Mouse (Mus musculus): Measurements from ENCODE around the gene Olfr1243.
"Not testable (repeated sequence)": the region's sequence is repeated elsewhere in the genome, so short reads cannot be mapped to it uniquely, and the experiment has no call there.

Olfr1243 gene

DNA sequence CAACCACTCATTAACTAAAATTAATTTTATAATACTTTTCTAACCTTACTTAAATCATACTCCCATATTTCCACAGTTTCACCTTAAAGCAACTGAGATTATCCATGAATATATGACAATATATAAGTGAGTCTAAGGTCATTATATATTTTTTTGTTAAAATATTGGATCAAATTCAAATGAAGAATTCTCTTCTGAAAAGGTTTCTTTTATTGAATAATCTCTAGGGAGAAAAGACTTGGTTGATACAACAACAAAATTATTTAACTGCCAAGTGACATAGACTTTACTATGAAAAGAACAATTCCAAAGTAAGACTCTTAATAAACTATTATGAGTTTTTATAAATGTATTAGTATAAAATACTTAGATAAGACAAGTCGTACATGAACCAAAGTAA, at the start of gene Olfr1243:
Gene Olfr1243 (minus strand): TSS at position 101 of the 400 bp plus-strand sequence.
- no peak for DNase-seq (ENCODE audit: low spot score in 2 of 2)

DNA sequence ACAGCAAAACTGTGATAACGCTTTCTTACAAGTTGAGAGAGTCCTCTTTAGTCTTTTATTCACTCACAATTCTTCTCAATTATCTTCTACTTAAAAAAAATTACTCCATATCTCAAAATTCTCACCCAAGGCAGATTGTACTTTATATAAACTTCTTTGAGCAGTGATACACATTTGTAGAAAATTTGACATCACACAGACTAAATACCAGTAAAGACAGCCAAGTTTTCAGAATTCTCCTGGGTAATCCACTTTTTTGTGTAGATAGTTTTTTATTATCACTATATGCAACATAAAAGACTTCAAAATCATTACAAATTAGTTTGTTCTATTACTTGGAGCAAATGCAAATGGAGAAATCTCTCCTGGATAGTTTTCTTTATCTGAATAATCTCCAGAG, 47.1 kb upstream of the Olfr1243 start, which contains the start of gene Olfr1245:
Gene Olfr1245 (minus strand): TSS at position 101 of the 400 bp plus-strand sequence.
- DNase-seq (ENCODE audit: low spot score in 2 of 2), result no peak

GRCm38 (mm10) chr2:89562706-89563105, 31.4 kb upstream of the Olfr1243 start:
- not testable (repeated sequence) for DNase-seq (ENCODE audit: low spot score in 2 of 2)

GRCm38 (mm10) chr2:89544516-89544915, 13.2 kb upstream of the Olfr1243 start:
- no peak for DNase-seq (ENCODE audit: low spot score in 2 of 2)

- DNase-seq (ENCODE audit: low spot score in 2 of 2), result no peak
Observed at GRCm38 (mm10) chr2:89539923-89540322, 8.6 kb upstream of the Olfr1243 start.

- DNase-seq (ENCODE audit: low spot score in 2 of 2), result no peak
Observed at GRCm38 (mm10) chr2:89498235-89498634, 33.1 kb downstream of the Olfr1243 start, which contains the start of gene Olfr1242. Gene Olfr1242, minus strand, starts transcription at chr2:89498335.

DNA sequence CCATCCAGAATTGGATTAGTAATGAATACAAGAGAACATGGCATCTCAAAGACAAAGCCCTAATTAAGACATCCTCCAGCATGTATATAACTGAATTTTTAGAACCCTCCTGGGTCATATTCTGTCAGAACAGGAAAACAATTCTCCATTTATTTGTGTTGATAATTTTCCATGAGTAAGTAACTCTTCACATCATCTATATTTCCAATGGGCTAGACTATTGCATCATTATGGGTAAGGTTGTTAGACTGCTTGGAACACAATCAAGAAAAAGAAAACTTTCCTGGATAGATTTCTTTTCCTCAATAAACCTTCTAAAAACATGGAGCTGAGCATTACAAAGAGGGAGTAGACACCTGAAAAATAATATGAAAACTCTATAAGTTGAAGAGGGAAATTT, 44.3 kb downstream of the Olfr1243 start, which contains the start of gene Olfr1241:
Gene Olfr1241 (minus strand): TSS at position 101 of the 400 bp plus-strand sequence.
- no peak for DNase-seq (ENCODE audit: low spot score in 2 of 2)

Measured in urinary bladder, postnatal 4 days (tissue).